Mouse (Mus musculus) cerebellum, adult 9-11 months (tissue): Measurements from ENCODE around the gene Gm20379.
A peak's percentile ranks its signal among the peaks of the same experiment; 100 is the strongest.

ENCODE experiments used
- DNase-seq: peaks from one replicate; pipeline ENCODE4 v3.0.0; 2022

Gm20379 gene

DNA sequence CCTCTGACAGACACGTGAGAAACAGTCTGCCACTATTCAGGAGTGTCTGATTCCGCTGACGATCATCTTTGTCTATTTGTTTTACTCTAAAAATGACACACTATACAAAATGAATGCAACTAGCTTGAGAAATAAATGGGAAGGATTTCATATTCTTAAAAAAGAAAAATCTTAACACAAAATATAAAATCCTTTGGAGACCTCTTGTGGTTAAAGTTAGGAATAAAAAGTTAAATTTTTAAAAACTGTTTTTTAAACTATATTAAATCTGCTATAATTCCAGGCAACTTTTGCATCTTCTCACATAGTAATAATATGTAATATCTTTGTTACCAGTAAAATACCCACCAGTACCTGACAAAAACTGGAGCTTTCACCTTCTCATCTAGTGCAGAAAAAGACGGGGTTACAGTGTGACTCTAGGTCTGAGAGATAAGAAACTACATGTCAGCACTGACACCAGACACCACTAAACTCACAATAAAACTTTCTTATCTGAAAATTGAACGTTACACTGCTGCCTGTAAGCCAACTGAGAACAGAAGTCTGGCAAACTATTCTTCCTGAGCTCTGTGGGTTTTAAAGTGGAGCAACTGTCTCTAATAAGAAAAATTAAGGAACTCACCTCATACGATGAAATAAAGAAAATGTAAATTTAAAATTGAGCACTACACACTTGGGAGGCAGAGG is 32.1 kb downstream of the Gm20379 start:
- no peak for DNase-seq

GRCm38 (mm10) chr13:92339787-92340186 is 34.0 kb downstream of the Gm20379 start:
- no peak for DNase-seq

- DNase-seq: no peak
These were observed 38.3 kb downstream of the Gm20379 start for GRCm38 (mm10) chr13:92344033-92344432.

GRCm38 (mm10) chr13:92346338-92346737 is 40.6 kb downstream of the Gm20379 start:
- no peak for DNase-seq

DNA sequence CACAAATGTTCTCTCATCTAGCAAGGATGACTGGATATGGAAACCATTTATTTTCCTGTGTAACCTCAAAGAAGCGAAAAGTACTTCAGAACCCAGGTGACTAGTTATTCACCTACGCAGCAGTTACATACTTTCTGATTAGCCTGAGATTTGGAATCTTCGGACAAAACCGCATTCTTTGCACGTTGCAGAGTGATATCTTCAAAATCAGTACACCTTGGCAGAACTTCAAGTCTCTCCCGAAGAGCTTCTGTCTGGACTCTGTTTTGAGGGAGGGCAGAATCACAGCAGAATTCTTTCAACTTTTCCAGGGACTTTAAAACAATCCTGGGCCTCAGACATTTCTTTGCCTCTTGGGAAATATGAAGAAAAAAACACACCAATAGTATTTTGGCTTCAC is 45.3 kb downstream of the Gm20379 start:
- DNase-seq: no peak

- DNase-seq: no peak
These were observed 48.2 kb downstream of the Gm20379 start for GRCm38 (mm10) chr13:92353956-92354355.

GRCm38 (mm10) chr13:92354456-92355271 is 48.9 kb downstream of the Gm20379 start, which contains the start of the genes Dhfr and Msh3:
Dhfr (plus strand) TSS chr13:92354726.
Msh3 (minus strand) TSS chr13:92355003.
- DNase-seq: peak; percentile 98

GRCm38 (mm10) chr13:92355272-92355643 is 49.5 kb downstream of the Gm20379 start:
- no peak for DNase-seq

GRCm38 (mm10) chr13:92356376-92356775 is 50.6 kb downstream of the Gm20379 start:
- DNase-seq: peak; percentile 22
